Mouse (Mus musculus) forelimb bud, embryonic 11.5 days (tissue): ENCODE measurements around the gene Prkar1a.

ENCODE experiments used
- DNase-seq: peaks from one replicate; pipeline ENCODE4 v3.0.0-alpha.2; 2012; ENCODE audit warnings: low read depth, low spot score

Prkar1a gene

GRCm38 (mm10) chr11:109705336-109706054 lies 56.3 kb downstream of the Prkar1a start:
- DNase-seq: no peak

- DNase-seq: no peak
These were observed 56.8 kb downstream of the Prkar1a start for GRCm38 (mm10) chr11:109706055-109706412.

- no peak for DNase-seq
These were observed 57.4 kb downstream of the Prkar1a start for GRCm38 (mm10) chr11:109706586-109706985.

- DNase-seq: no peak
These were observed 58.2 kb downstream of the Prkar1a start for GRCm38 (mm10) chr11:109707442-109707841.

GRCm38 (mm10) chr11:109708786-109709185 lies 59.6 kb downstream of the Prkar1a start:
- DNase-seq: no peak

- no peak for DNase-seq
These were observed 60.3 kb downstream of the Prkar1a start for GRCm38 (mm10) chr11:109709501-109709900.

GRCm38 (mm10) chr11:109714341-109715247 lies 65.4 kb downstream of the Prkar1a start:
- no peak for DNase-seq

- peak; percentile 76 for DNase-seq
These were observed 66.1 kb downstream of the Prkar1a start for GRCm38 (mm10) chr11:109715311-109715781.

- no peak for DNase-seq
These were observed 67.8 kb downstream of the Prkar1a start for GRCm38 (mm10) chr11:109716981-109717380.

GRCm38 (mm10) chr11:109717448-109717847 lies 68.2 kb downstream of the Prkar1a start:
- no peak for DNase-seq

GRCm38 (mm10) chr11:109717966-109718895 lies 69.0 kb downstream of the Prkar1a start:
- DNase-seq: no peak
